In the genomic region with DNA sequence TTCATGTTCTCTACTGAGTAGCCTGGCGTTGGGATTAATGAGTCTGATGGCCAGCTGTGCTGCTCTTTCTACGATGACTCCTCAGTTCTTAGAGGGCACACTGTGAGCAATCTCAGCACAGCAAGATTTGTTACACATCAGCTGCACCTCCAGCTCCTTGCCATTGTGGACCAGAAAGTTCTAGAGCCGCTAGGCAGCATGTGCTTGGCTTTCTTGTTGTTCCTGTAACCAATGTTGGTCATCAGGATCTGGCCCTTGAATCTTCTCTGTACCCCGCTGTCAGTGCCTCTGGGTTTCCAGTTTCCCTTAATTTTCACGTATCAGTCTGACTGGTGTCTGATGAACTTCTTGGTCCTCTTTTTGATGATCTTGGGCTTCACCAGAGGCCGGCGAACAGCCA, we compare ENCODE assay signal across 10 mouse cellular contexts. TPM values are rescaled to one million over a fixed set of nuclear protein-coding genes. Genes with fewer than 3 reads are reported as not detected.
DNase-seq lines count a peak whose midpoint lies in the region; ATAC-seq and TF ChIP-seq lines count a peak whose summit lies in the region.
"Had no signal": no experiment of that assay in that cellular context is flagged by ENCODE, and none has a peak within 500 bp of the region (broad histone marks: within the 10 kb centered on the region; RNA-seq: fewer than 3 reads in every experiment).

No protein-coding gene starts in this region.

- no peak overlapping the region for H3K9ac ChIP-seq in lung, embryonic 14.5 days
- H3K9ac ChIP-seq in intestine, embryonic 14.5 days (ENCODE audit: low read length), result peak overlapping the region; percentile 5; the same call in 1 of the 2 replicates
- no peak overlapping the region for H3K9ac ChIP-seq in neural tube, embryonic 13.5 days

- H3K9me3 ChIP-seq in lung, embryonic 14.5 days (ENCODE audit: low read depth, low read length), result no peaks in the 10 kb centered on the region
- H3K9me3 ChIP-seq in intestine, embryonic 14.5 days (ENCODE audit: control insufficient read depth, low read length), result no peaks in the 10 kb centered on the region
- H3K9me3 ChIP-seq in neural tube, embryonic 13.5 days, result no peaks in the 10 kb centered on the region

- peak overlapping the region; percentile 95 for H3K4me2 ChIP-seq in lung, embryonic 14.5 days
- H3K4me2 ChIP-seq in intestine, embryonic 14.5 days (ENCODE audit: low read length), result peak overlapping the region; percentile 96
- peak overlapping the region; percentile 98 for H3K4me2 ChIP-seq in neural tube, embryonic 13.5 days

- no peak for ATAC-seq in lung, embryonic 14.5 days (ENCODE audit: insufficient read depth)
- no peak for ATAC-seq in intestine, embryonic 14.5 days (replicated peaks; ENCODE audit: low FRiP score, low TSS enrichment, low read depth)
- ATAC-seq in neural tube, embryonic 13.5 days (ENCODE audit: low read depth), result no peak

- no peaks in the 10 kb centered on the region for H3K4me1 ChIP-seq in lung, embryonic 14.5 days (ENCODE audit: insufficient read depth)
- peaks cover 16% of the 10 kb centered on the region for H3K4me1 ChIP-seq in intestine, embryonic 14.5 days (replicated peaks; ENCODE audit: control insufficient read depth, insufficient read depth, low read length)
- H3K4me1 ChIP-seq in neural tube, embryonic 13.5 days (replicated peaks), result peaks cover 32% of the 10 kb centered on the region

- peak overlapping the region; percentile 74 for H3K4me3 ChIP-seq in lung, embryonic 14.5 days (ENCODE audit: low read depth, low read length)
- no peak overlapping the region for H3K4me3 ChIP-seq in intestine, embryonic 14.5 days (ENCODE audit: low read depth, low read length)
- peak overlapping the region; percentile 65; the same call in 1 of the 2 replicates for H3K4me3 ChIP-seq in neural tube, embryonic 13.5 days

- DNase-seq in embryo, embryonic 10.5 days (ENCODE audit: low spot score), result peak; percentile 29
- no peak for DNase-seq in embryo, embryonic 10 days (ENCODE audit: low spot score)
- DNase-seq in lung, embryonic 14.5 days, result peak; percentile 5
- DNase-seq in lung, postnatal 25 days (ENCODE audit: low spot score), result no peak
- no peak for DNase-seq in intestine, embryonic 14.5 days (ENCODE audit: low spot score)
- DNase-seq in spleen, adult 12 weeks (ENCODE audit: low spot score), result no peak
- DNase-seq in gastrocnemius, adult 8-10 months (ENCODE audit: low spot score in 2 of 2), result no peak
- DNase-seq: kidney, postnatal 36 days had no signal

- TF ChIP-seq CTCF in lung, embryonic 14.5 days (IDR thresholded peaks at IDR 0.05; ENCODE audit: low read depth), result no peak

- H3K36me3 ChIP-seq in lung, embryonic 14.5 days (ENCODE audit: insufficient read depth), result peaks cover 29% of the 10 kb centered on the region
- H3K36me3 ChIP-seq in intestine, embryonic 14.5 days (ENCODE audit: control insufficient read depth, insufficient read depth, low read length), result peaks cover 27% of the 10 kb centered on the region
- no peaks in the 10 kb centered on the region; the same call in 1 of the 2 replicates for H3K36me3 ChIP-seq in neural tube, embryonic 13.5 days

- 73% methylated on average over 7 of the region's 7 CpGs for WGBS in lung, embryonic 14.5 days
- WGBS in intestine, embryonic 14.5 days, result 82% methylated on average over 7 of the region's 7 CpGs
- 66% methylated on average over 7 of the region's 7 CpGs for WGBS in neural tube, embryonic 13.5 days

- no peaks in the 10 kb centered on the region for H3K27me3 ChIP-seq in lung, embryonic 14.5 days (ENCODE audit: insufficient read depth, low read length)
- no peaks in the 10 kb centered on the region for H3K27me3 ChIP-seq in intestine, embryonic 14.5 days (replicated peaks; ENCODE audit: control insufficient read depth, insufficient read depth, low read length)
- no peaks in the 10 kb centered on the region for H3K27me3 ChIP-seq in neural tube, embryonic 13.5 days

- no peak overlapping the region for H3K27ac ChIP-seq in lung, embryonic 14.5 days (ENCODE audit: low read depth)
- no peak overlapping the region for H3K27ac ChIP-seq in intestine, embryonic 14.5 days (ENCODE audit: low read depth)
- H3K27ac ChIP-seq in neural tube, embryonic 13.5 days (replicated peaks), result no peak overlapping the region

RNA-seq across cellular contexts. Expression of a gene that starts 1.6 kb away (rescaled TPM):
- 27.6 and 29.1 TPM in 2 replicates for polyA plus RNA-seq in lung, embryonic 14.5 days (2014; fragmentation: Nextera tagmentation; extraction: Ambion mirVana)
- 30.2 and 37.3 TPM in 2 replicates for polyA plus RNA-seq in intestine, embryonic 14.5 days (2014; fragmentation: Nextera tagmentation; extraction: Ambion mirVana)
- 23.1 and 26.1 TPM in 2 replicates for polyA plus RNA-seq in neural tube, embryonic 13.5 days (2015; fragmentation: Nextera tagmentation; extraction: Ambion mirVana)
- total RNA-seq in gastrocnemius, adult 8-10 months (2022), result 1 to 10 TPM; 8.3 to 9.6 (median 9.1) TPM

RNA-seq across cellular contexts. Expression of a gene that starts 1.9 kb away (rescaled TPM):
- 19.2 and 21.6 TPM in 2 replicates for polyA plus RNA-seq in lung, embryonic 14.5 days (2014; fragmentation: Nextera tagmentation; extraction: Ambion mirVana)
- polyA plus RNA-seq in intestine, embryonic 14.5 days (2014; fragmentation: Nextera tagmentation; extraction: Ambion mirVana), result 18.6 and 19.5 TPM in 2 replicates
- 4.8 and 5.8 TPM in 2 replicates for polyA plus RNA-seq in neural tube, embryonic 13.5 days (2015; fragmentation: Nextera tagmentation; extraction: Ambion mirVana)
- under 1 TPM; 0.56 to 0.99 (median 0.70) TPM for total RNA-seq in gastrocnemius, adult 8-10 months (2022)

RNA-seq across cellular contexts. Expression of a gene that starts 50.6 kb away (rescaled TPM):
- 0.95 and 1.4 TPM in 2 replicates for polyA plus RNA-seq in lung, embryonic 14.5 days (2014; fragmentation: Nextera tagmentation; extraction: Ambion mirVana)
- 1.1 TPM in 2 replicates for polyA plus RNA-seq in intestine, embryonic 14.5 days (2014; fragmentation: Nextera tagmentation; extraction: Ambion mirVana)
- 0.70 and 1.2 TPM in 2 replicates for polyA plus RNA-seq in neural tube, embryonic 13.5 days (2015; fragmentation: Nextera tagmentation; extraction: Ambion mirVana)
- not detected for total RNA-seq in gastrocnemius, adult 8-10 months (2022)
- total RNA-seq: common myeloid progenitor, adult 5-6 weeks had no signal

Comparison
In these comparisons a context has a peak if more than half of its experiments do, and no peak if none do; other contexts are left out.
1. DNase-seq: peak in embryo, embryonic 10.5 days (single experiment) and lung, embryonic 14.5 days (single experiment); none in embryo, embryonic 10 days (single experiment), lung, postnatal 25 days (single experiment), intestine, embryonic 14.5 days (single experiment), spleen, adult 12 weeks (single experiment) and gastrocnemius, adult 8-10 months (0 of 2).
2. Peak in every context shown above with its lines, with median percentiles within 50 percentile points of each other: H3K4me2 ChIP-seq.